Mouse (Mus musculus): ENCODE measurements at regions not wholly inside any gene's neighbourhood (a gene's known extent, or its start where the extent isn't known, plus 50 kb on each side); places are given as distances from the start of the nearest gene placed in this dataset.

DNA sequence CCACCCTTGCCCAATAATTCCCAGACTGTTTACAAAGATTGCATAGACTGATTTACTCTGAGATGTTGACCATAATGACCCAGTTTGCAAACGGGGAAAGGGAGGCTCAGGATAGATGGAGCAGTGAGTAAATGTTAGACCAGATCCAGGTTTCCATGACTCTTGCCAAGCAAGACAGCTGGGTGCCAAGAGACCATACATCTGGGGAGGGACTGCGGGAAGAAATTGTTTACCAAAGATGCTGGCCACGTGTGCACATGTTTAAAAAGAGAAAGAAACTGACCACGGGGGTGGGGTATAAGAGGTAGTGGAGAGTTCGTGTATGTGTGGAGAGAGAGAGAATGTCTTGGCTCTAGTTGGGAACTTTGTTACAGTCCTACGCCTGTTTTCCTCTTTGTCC lies 285.7 kb upstream of the Zmiz1 start:
- TF ChIP-seq CTCF (IDR thresholded peaks at IDR 0.05 in 2 of 3, conservative IDR thresholded peaks at IDR 0.05 in 1 of 3; ENCODE audit: control insufficient read depth in 1 of 3, insufficient read depth in 1 of 3, low read depth in 2 of 3, low read length in 3 of 3, poor library complexity in 1 of 3, severe bottlenecking in 1 of 3) (no peak), EP300 (IDR thresholded peaks at IDR 0.05; ENCODE audit: low read depth in 1 of 2, low read length in 2 of 2) (no peak), POLR2A (IDR thresholded peaks at IDR 0.05; ENCODE audit: control insufficient read depth in 1 of 2, insufficient read depth in 1 of 2, low read depth in 1 of 2, low read length in 2 of 2, poor library complexity in 1 of 2) (no peak), USF2 (IDR thresholded peaks at IDR 0.05; ENCODE audit: borderline replicate concordance in 1 of 2, insufficient read depth in 1 of 2, low read depth in 1 of 2, low read length in 2 of 2) (no peak), POLR2AphosphoS5 (IDR thresholded peaks at IDR 0.05; ENCODE audit: borderline replicate concordance, low read depth, low read length) (no peak), USF1 (IDR thresholded peaks at IDR 0.05; ENCODE audit: low read depth, low read length) (no peak), ELF1 (IDR thresholded peaks at IDR 0.05; ENCODE audit: low read depth, low read length) (no peak), RCOR1 (IDR thresholded peaks at IDR 0.05; ENCODE audit: low read depth, low read length) (no peak)
